Mouse (Mus musculus) neural tube, embryonic 15.5 days (tissue): ENCODE measurements at regions not wholly inside any gene's neighbourhood (a gene's known extent, or its start where the extent isn't known, plus 50 kb on each side); places are given as distances from the start of the nearest gene placed in this dataset.
A peak's percentile ranks its signal among the peaks of the same experiment; 100 is the strongest.

Experiments used
- ATAC-seq: fragments of 200-750 bp; cut with Nextera tagmentation; 2 replicates; pipeline ENCODE4 v1.8.0; 2017; ENCODE audit warnings: mild to moderate bottlenecking, moderate TSS enrichment, moderate library complexity; ENCODE audit not compliant: low FRiP score
- H3K27ac ChIP-seq: fragments of 300-500 bp; sonication (generic); replicated peaks from 2 replicates; pipeline ENCODE4 v1.5.1; 2015; ENCODE audit warnings: mild to moderate bottlenecking, inconsistent platforms
- H3K27me3 ChIP-seq: fragments of 300-500 bp; sonication (generic); replicated peaks from 2 replicates; pipeline ENCODE4 v1.6.1; 2015; ENCODE audit warnings: inconsistent platforms
- H3K36me3 ChIP-seq: fragments of 300-500 bp; sonication (generic); 2 replicates; pipeline ENCODE4 v1.6.1; 2015; ENCODE audit warnings: inconsistent platforms
- H3K4me1 ChIP-seq: fragments of 300-500 bp; sonication (generic); 2 replicates; pipeline ENCODE4 v1.6.1; 2015; ENCODE audit warnings: inconsistent platforms
- H3K4me2 ChIP-seq: fragments of 300-500 bp; sonication (generic); 2 replicates; pipeline ENCODE4 v1.6.1; 2015; ENCODE audit warnings: inconsistent platforms, mild to moderate bottlenecking, moderate library complexity
- H3K4me3 ChIP-seq: fragments of 300-500 bp; sonication (generic); replicated peaks from 2 replicates; pipeline ENCODE4 v1.5.1; 2015; ENCODE audit warnings: mild to moderate bottlenecking, inconsistent platforms
- H3K9ac ChIP-seq: fragments of 300-500 bp; sonication (generic); replicated peaks from 2 replicates; pipeline ENCODE4 v1.6.1; 2015; ENCODE audit warnings: mild to moderate bottlenecking, inconsistent platforms
- H3K9me3 ChIP-seq: fragments of 300-500 bp; sonication (generic); replicated peaks from 2 replicates; pipeline ENCODE4 v1.6.1; 2016; ENCODE audit warnings: inconsistent platforms
- WGBS: fragments of 180-500 bp; shearing (Covaris S2); methylation state at CpG from one replicate; pipeline ENCODE4 v1.1.7; 2015; ENCODE audit warnings: mixed read lengths; 5-methylcytosine and 5-hydroxymethylcytosine counted together

DNA sequence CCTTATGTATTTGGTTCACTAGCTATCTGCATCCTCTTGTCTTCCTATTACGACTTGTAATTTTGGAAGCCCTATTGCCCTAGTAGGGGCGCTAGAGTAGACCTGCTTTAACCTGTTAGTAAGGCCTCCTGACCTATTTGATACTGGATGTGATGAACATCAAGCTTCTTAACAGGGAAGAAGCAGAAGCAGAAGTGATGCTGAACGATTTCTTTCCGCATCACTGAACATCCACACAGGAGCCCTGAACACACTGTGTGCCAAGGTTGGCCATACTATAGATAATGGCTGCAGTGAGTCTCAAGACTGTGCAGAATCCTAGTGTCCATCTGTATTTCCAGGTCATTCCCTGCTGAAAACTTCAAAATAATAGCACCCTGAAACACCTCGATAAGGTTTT lies 151.0 kb downstream of the Gm9733 start:
- Histone ChIP-seq H3K4me3 (no peak overlapping the region), H3K27me3 (no peaks in the 10 kb centered on the region), H3K4me1 (no peaks in the 10 kb centered on the region), H3K9ac (no peak overlapping the region), H3K9me3 (no peaks in the 10 kb centered on the region), H3K4me2 (no peak overlapping the region), H3K27ac (no peak overlapping the region), H3K36me3 (no peaks in the 10 kb centered on the region)
- WGBS, result 92% methylated on average over 5 of the region's 5 CpGs
- no peak for ATAC-seq

DNA sequence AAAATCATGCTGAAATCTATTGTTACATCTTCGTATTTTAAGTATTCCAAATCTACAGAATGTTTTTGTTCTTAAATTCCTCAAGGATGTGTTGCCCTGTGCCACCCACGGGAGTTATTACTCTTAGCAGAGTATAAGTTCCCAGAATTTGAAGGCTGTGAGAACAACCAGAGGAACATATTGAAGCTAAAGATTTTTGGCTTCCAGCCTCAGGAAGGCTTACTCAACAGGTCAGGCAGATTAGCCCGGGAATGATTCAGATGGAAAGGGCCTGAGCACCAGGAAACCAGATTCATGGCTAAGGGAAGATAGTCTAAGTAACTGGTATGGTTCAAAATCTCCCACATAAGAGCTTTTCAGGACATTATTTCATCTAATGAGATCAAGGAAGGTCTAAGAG lies 145.4 kb downstream of the Gm9733 start:
- H3K27me3 ChIP-seq, result no peaks in the 10 kb centered on the region
- H3K4me3 ChIP-seq, result no peak overlapping the region
- 89% methylated on average over 3 of the region's 3 CpGs for WGBS
- H3K9ac ChIP-seq, result no peak overlapping the region
- ATAC-seq, result no peak
- H3K4me2 ChIP-seq, result no peak overlapping the region
- H3K27ac ChIP-seq, result no peak overlapping the region
- no peaks in the 10 kb centered on the region for H3K9me3 ChIP-seq
- no peaks in the 10 kb centered on the region for H3K36me3 ChIP-seq
- H3K4me1 ChIP-seq, result no peaks in the 10 kb centered on the region

DNA sequence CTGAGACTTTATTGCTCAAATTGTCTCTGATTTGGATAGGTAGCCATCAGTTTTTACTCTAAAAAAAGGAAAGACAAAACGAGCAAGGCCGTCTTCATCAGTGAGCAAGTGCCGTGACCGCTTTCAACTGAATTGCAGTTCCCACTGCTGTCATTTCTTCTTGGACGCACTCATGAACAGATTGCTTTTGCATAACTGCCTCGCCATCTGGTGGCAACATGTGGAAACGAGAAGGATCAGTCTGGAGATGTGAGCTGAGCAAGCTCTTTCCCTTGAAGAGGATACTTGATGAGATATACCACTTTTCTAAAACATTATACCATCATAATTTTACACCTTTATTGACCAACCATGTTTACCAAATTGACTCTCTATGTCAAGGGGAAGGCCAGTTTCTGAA lies 137.7 kb downstream of the Gm9733 start:
- ATAC-seq, result peak; percentile 96
- H3K4me3 ChIP-seq, result no peak overlapping the region
- no peaks in the 10 kb centered on the region for H3K27me3 ChIP-seq
- no peak overlapping the region for H3K4me2 ChIP-seq
- H3K9me3 ChIP-seq, result no peaks in the 10 kb centered on the region
- no peak overlapping the region for H3K27ac ChIP-seq
- 3% methylated on average over 7 of the region's 7 CpGs for WGBS
- no peak overlapping the region for H3K9ac ChIP-seq
- no peaks in the 10 kb centered on the region; the same call in 1 of the 2 replicates for H3K4me1 ChIP-seq
- no peaks in the 10 kb centered on the region for H3K36me3 ChIP-seq

DNA sequence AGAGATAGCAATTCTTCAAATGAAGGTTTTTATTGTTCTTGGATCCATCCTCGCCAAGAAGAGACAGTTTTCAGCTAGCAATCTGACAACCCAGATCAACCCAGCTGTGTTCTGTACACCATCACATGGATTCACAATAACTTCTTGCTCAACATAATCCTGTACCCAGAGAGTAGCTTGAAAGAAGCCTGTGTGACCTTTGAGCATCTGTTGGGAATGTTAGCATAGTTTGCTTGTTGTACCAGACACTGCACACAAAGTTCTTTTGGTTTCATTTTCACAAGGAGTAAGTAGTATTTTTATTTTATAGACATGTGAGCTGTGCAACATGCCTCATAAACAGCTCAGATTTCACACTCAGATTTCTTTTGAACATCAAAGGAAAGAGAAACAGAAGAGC lies 136.0 kb downstream of the Gm9733 start:
- ATAC-seq, result no peak
- Histone ChIP-seq H3K4me1 (no peaks in the 10 kb centered on the region; the same call in 1 of the 2 replicates), H3K9me3 (no peaks in the 10 kb centered on the region), H3K27ac (no peak overlapping the region), H3K27me3 (no peaks in the 10 kb centered on the region), H3K36me3 (no peaks in the 10 kb centered on the region), H3K9ac (no peak overlapping the region), H3K4me3 (no peak overlapping the region), H3K4me2 (no peak overlapping the region)
- 80% methylated on average over 1 of the region's 1 CpGs for WGBS

DNA sequence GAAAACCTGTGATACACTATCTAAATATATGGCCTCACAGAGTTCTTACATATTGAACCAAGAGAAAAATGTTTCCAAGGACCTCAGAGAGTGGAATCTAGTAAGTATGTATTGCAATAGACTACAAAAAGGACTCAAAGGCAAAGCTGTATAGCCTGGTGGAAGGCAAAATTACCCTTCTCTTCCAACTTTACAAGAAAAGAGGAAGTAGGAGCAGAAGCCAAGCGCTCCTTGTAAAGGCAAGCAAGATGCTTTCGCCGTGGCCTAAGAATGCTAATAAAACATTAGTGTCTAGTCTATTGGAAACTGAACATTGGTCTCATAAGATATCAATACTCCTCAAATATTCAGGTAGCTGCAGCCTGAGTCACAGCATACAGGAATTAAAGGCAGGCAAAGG lies 134.0 kb downstream of the Gm9733 start:
- H3K4me2 ChIP-seq, result no peak overlapping the region
- H3K27me3 ChIP-seq, result no peaks in the 10 kb centered on the region
- no peaks in the 10 kb centered on the region for H3K9me3 ChIP-seq
- WGBS, result 85% methylated on average over 3 of the region's 3 CpGs
- H3K4me1 ChIP-seq, result no peaks in the 10 kb centered on the region; the same call in 1 of the 2 replicates
- no peaks in the 10 kb centered on the region for H3K36me3 ChIP-seq
- no peak overlapping the region for H3K4me3 ChIP-seq
- H3K27ac ChIP-seq, result no peak overlapping the region
- H3K9ac ChIP-seq, result no peak overlapping the region
- ATAC-seq, result no peak

DNA sequence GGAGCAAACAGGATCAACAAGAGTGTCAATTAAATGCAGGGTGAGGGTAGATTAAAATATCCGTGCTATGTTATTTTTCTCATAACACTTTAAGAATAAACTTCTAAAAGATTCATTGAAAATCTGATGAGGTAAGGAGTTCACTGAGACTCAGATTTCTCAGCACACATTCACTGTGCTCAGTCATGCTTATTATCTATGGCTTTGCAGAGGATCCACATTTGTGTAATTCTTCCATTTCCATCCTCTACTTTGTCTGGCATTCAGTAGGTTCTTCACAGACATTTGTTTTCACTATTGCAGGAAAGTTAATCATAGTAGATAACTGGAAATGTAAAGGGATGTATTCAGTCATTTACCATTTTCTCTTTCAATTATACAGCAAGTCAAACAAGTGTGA lies 131.8 kb downstream of the Gm9733 start:
- Histone ChIP-seq H3K4me2 (no peak overlapping the region), H3K4me1 (no peaks in the 10 kb centered on the region), H3K36me3 (no peaks in the 10 kb centered on the region), H3K9ac (no peak overlapping the region), H3K27me3 (no peaks in the 10 kb centered on the region), H3K9me3 (no peaks in the 10 kb centered on the region), H3K27ac (no peak overlapping the region), H3K4me3 (no peak overlapping the region)
- WGBS, result 73% methylated on average over 1 of the region's 1 CpGs
- ATAC-seq, result no peak

DNA sequence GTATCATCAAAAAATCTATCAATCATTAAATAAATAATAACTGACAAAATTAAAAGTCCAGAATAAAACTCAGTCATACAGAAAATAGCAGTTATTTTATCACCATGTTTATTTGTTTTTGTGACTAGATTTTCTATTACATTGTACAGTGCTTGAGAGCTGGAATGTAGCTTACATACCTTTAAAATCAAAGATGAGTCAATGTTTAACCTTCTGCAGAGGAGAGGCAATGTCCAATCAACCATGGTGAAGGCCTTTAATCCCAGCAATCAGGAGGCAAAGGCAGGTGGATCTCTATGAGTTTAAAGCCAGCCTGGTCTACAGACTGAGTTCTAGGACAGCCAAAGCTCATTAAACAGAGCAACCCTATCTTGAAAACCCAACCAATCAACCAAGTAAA lies 131.1 kb downstream of the Gm9733 start:
- H3K4me3 ChIP-seq, result no peak overlapping the region
- H3K36me3 ChIP-seq, result no peaks in the 10 kb centered on the region
- no peak overlapping the region for H3K4me2 ChIP-seq
- no peaks in the 10 kb centered on the region for H3K27me3 ChIP-seq
- H3K9ac ChIP-seq, result no peak overlapping the region
- H3K4me1 ChIP-seq, result no peaks in the 10 kb centered on the region
- H3K27ac ChIP-seq, result no peak overlapping the region
- H3K9me3 ChIP-seq, result no peaks in the 10 kb centered on the region
- no peak for ATAC-seq

DNA sequence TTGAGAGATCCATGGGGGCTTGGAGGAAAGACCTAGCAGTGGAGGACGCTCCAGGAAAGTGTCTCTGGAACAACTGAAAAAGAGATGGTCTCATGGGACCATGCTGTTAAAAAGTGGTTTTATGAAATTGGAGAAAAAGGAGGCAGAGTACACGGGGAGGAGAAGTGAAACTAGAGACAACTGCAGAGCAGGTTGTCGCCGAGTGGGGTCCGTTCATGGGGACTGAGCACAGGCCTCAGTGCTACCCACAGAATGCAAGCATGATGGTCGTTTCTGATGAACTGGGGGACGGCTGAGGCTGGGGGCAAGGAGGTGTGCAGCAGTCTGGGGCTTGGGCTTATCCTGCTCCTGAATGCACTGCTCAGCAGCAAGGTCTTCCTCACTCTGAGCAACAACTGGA lies 129.3 kb downstream of the Gm9733 start:
- WGBS, result 89% methylated on average over 7 of the region's 7 CpGs

DNA sequence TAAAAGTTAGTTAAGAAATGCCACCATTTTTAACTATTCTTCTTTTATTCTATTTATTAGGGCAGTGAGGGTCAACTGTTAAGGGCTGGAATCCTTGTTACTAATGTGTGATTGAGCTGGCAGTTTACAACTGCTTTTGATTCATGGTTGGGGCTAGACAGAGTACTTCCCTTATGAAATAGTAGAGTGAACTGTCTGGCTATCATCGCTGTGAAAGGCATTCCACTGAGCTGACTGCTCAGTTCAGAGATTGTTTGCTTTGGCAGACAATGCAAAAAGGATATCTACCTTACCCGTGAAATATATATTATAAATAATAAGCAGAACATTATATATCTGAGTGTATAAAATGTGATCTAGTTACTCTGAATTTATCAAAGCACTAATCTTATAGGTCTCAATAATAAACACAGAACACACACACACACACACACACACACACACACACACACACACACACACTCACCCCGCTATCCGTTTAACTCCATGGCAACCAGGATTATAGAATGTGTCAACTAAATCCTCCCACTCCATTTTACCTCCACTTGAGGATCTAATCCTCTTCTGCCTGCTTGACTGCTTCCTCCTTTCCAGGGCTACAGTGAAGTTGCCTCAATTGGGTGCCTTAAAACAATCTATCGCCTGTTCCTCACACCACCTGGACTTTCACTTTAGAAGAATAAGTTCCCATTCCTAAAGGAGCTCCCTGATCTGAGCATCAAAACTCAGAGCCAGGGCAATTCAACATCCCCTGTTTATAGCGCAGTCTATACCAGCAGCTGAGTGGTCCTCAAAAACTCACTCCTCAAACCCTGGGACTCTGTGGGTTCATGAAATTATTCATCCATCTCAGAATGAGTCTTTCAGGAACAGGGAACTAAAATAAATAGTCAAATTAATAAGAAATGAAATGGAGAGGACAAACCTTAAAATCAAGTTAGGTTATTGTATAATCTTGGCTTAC lies 126.6 kb downstream of the Gm9733 start:
- Histone ChIP-seq H3K4me2 (no peak overlapping the region), H3K27ac (no peak overlapping the region), H3K9me3 (no peaks in the 10 kb centered on the region), H3K4me1 (no peaks in the 10 kb centered on the region), H3K27me3 (no peaks in the 10 kb centered on the region), H3K9ac (no peak overlapping the region), H3K36me3 (no peaks in the 10 kb centered on the region), H3K4me3 (no peak overlapping the region)
- no peak for ATAC-seq
- WGBS, result 82% methylated on average over 6 of the region's 6 CpGs

More for the DNA sequence above, 129.3 kb downstream of the Gm9733 start:
- no peaks in the 10 kb centered on the region for H3K4me1 ChIP-seq
- H3K27me3 ChIP-seq, result no peaks in the 10 kb centered on the region
- no peak overlapping the region for H3K4me3 ChIP-seq
- no peaks in the 10 kb centered on the region for H3K9me3 ChIP-seq
- no peak overlapping the region for H3K4me2 ChIP-seq
- H3K27ac ChIP-seq, result no peak overlapping the region
- no peaks in the 10 kb centered on the region for H3K36me3 ChIP-seq
- ATAC-seq, result no peak
- H3K9ac ChIP-seq, result no peak overlapping the region

DNA sequence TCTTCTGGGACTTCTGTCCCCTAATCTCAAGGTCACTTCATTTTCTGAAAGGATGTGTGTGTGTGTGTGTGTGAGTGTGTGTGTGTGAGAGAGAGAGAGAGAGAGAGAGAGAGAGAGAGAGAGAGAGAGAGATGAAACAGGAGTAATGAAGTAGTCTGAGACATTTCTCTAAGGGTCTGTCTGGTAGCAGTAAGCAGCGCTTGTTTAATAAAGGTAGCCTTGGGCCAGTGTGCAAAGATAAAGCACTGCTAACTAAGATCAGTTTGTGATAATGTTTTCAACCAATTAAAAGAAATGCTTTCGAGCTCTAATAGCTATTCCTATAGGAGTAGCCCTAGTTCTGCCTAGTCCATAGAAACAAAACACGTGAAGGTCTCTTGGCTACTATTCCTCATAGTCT lies 119.7 kb downstream of the Gm9733 start:
- H3K4me3 ChIP-seq, result no peak overlapping the region
- no peaks in the 10 kb centered on the region for H3K9me3 ChIP-seq
- H3K27ac ChIP-seq, result no peak overlapping the region
- no peaks in the 10 kb centered on the region for H3K36me3 ChIP-seq
- H3K9ac ChIP-seq, result no peak overlapping the region
- H3K27me3 ChIP-seq, result no peaks in the 10 kb centered on the region
- 69% methylated on average over 3 of the region's 3 CpGs for WGBS
- H3K4me2 ChIP-seq, result no peak overlapping the region
- ATAC-seq, result peak; percentile 57
- H3K4me1 ChIP-seq, result no peaks in the 10 kb centered on the region

DNA sequence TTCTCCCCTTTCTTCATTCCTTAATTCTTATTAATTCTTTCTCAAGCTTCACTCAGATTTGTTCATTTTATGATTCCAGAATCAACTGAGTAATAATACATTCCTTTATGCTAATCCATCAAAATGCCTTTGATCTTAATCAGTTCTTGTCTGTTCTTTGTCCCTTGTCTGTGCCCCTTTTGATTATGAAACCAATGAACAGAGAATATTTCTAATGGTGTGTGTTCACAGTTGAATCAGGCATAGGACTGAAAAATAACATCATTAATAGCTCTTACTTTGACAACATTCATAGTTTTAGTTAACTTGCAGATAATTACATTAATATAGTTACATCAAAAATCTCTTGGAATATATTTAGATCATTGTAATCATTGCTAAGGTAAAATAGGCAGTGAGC lies 114.5 kb downstream of the Gm9733 start:
- no peak overlapping the region for H3K27ac ChIP-seq
- no peak overlapping the region for H3K4me3 ChIP-seq
- no peaks in the 10 kb centered on the region for H3K36me3 ChIP-seq
- H3K27me3 ChIP-seq, result no peaks in the 10 kb centered on the region
- H3K4me2 ChIP-seq, result no peak overlapping the region
- no peaks in the 10 kb centered on the region for H3K9me3 ChIP-seq
- no peak for ATAC-seq
- no peaks in the 10 kb centered on the region for H3K4me1 ChIP-seq
- H3K9ac ChIP-seq, result no peak overlapping the region

DNA sequence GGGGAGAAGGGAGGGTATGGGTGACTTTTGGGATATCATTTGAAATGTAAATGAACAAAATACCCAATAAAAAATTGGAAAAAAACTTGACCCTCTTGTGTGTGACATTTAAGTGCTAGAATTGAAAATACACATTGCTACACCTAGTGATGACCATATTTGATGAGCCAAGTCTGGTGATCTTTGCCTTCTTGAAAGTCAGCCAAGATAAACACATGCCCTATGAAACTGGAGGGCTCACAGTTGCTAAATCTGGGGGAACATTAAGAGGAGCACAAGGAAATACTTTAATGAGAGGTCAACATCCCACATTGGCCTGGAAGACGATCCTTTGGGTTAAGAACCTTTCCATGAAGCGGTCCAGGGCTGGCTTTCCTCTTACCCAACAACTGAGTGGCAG lies 112.8 kb downstream of the Gm9733 start:
- Histone ChIP-seq H3K4me2 (no peak overlapping the region), H3K27me3 (no peaks in the 10 kb centered on the region), H3K9ac (no peak overlapping the region), H3K4me3 (no peak overlapping the region), H3K27ac (no peak overlapping the region), H3K4me1 (no peaks in the 10 kb centered on the region), H3K9me3 (no peaks in the 10 kb centered on the region), H3K36me3 (no peaks in the 10 kb centered on the region)
- ATAC-seq, result no peak
- 93% methylated on average over 2 of the region's 2 CpGs for WGBS
